Mouse (Mus musculus): Measurements from ENCODE around the gene Rps6ka2. TPM values are rescaled to one million over a fixed set of nuclear protein-coding genes. Genes with fewer than 3 reads are reported as not detected.

The Rps6ka2 gene
- polyA plus RNA-seq (2012; rRNA removed): 3.6 and 3.9 TPM in 2 replicates

DNA sequence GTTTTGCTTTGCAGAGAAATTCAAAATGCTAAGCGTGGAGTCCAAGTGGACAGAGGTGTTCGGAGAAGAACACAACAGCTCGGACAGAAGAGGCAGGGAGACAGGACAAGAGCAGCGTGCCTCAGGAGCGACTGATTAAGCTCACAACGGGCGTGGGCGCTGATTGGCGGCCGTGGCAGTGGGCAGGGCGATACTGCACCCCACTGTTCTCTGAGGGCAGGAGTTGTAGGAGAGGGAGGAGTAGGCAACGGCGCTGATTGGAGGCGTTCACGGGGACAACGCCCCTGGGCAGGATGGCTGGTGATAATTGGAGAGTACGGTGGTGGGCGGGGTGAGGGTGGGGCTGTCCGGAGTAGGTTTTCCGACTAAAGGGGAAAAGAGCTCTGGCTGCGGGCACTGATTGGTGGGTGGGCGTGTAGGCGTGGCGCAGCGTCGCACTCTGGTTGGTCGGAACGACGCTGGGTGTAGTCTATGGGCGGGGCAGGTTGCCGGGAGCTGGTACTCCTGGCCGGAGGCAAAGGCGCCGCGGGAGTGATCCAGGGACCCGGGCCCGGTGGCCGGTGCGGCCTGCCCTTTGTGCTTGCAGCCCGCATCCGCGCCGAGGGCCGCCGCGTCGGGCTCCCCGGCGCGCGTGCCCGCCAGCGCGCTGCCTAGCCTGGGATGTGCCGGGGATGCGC, at the start of gene Rps6ka2:
Rps6ka2 (plus strand) TSS at position 489 of the 677 bp plus-strand sequence.

DNA sequence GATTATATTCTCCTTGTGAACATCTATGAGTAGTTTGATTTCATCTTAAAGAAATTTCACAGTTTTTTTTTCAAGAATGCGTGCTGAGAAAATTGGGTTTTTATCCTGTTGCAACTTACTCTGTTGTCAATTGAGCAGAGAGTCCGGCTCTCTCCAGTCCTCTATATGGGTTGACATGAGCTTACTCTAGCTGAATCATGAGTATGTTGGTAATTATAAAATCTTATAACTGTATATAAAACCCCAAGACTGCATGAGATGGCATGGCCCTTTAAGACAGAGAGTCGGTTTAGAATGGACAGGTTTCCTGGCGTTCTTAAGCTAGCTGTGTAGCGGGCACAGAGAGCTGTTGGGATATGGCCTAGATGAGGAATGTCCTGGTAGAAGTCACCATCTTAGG, 154.4 kb downstream of the Rps6ka2 start, which contains the start of gene Tcp10a:
Tcp10a (plus strand) TSS at position 301 of the 400 bp plus-strand sequence.

DNA sequence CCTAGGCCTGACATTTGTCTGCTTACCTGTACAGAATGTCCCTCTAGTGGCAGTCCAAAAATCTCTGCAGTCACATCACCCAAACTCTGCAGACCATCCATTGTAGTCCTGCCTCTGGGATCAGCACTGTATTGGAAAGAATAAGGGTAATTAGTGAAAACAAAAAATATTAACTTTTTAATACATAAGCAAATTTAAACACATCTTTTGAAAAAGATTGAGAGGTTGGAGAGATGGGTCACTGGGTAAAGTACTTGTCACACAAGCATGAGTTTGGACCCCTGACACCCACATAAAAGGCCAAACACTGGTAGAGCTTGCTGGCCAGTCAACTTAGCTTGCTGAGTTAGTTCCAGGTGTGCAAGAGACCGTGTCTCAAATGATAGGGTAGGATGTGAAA, 182.7 kb downstream of the Rps6ka2 start, which contains the start of gene Ttll2:
Ttll2 (minus strand) TSS at position 101 of the 400 bp plus-strand sequence.

Other genes with a start within 250 kb of the Rps6ka2 start
- gene Rsph3b, start 221.4 kb upstream of the Rps6ka2 start, polyA plus RNA-seq (2012; rRNA removed): 36.1 TPM in 2 replicates
- gene Tagap1, start 209.0 kb upstream of the Rps6ka2 start, polyA plus RNA-seq (2012; rRNA removed): 12.0 and 12.4 TPM in 2 replicates
- 66.8 and 86.6 TPM in 2 replicates for gene Rnaset2b, start 199.5 kb upstream of the Rps6ka2 start, polyA plus RNA-seq (2012; rRNA removed)
- gene Gm49721, start 191.2 kb upstream of the Rps6ka2 start, polyA plus RNA-seq (2012; rRNA removed): 5.7 and 9.2 TPM in 2 replicates
- gene Gm1604a, start 144.5 kb upstream of the Rps6ka2 start, polyA plus RNA-seq (2012; rRNA removed): not detected in 2 replicates
- not detected in 2 replicates for gene Tcp10a, start 154.5 kb downstream of the Rps6ka2 start, polyA plus RNA-seq (2012; rRNA removed)
- not detected in 2 replicates for gene Ttll2, start 182.6 kb downstream of the Rps6ka2 start, polyA plus RNA-seq (2012; rRNA removed)
- gene Gm49630, start 201.9 kb downstream of the Rps6ka2 start, polyA plus RNA-seq (2012; rRNA removed): not detected in 2 replicates
- gene Unc93a2, start 215.3 kb downstream of the Rps6ka2 start, polyA plus RNA-seq (2012; rRNA removed): 0.08 and 0.24 TPM in 2 replicates